12 mouse cellular contexts compared by ENCODE assay signal in the genomic region with DNA sequence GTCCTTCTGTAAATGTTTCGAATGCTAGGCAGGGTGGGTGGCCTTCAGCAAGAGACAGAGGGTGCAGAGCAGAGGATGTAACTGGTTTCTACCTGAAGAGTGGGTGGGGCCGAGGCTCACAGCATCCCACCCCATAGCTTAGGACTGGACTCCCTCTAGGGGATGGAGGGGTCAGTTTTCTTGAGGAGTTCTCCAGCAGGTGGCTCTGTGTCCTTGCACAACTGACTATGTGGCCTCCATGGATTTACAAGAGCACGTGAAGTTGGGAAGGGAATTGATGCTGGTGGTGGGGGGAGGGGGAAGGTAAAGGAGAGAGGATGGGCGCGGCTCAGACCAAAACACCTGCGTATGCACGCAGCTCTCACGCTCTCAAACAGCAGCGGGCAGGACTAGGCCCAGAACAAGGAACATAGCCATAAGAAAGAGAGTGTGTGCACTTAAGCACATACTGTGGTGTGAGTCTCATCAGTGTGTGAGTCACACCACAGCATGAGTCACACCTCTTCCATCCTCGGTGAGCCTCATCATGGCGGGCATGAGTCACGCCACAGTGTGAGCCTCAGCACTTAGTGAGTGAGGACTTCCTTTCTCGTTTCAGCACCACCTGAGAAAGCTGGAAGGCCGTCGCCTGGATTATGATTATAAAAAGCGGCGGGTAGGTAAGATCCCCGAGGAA. TPM values are rescaled to one million over a fixed set of nuclear protein-coding genes. Genes with fewer than 3 reads are reported as not detected.
DNase-seq lines count a peak whose midpoint lies in the region; ATAC-seq and TF ChIP-seq lines count a peak whose summit lies in the region.
"Had no signal": no experiment of that assay in that cellular context is flagged by ENCODE, and none has a peak within 500 bp of the region (broad histone marks: within the 10 kb centered on the region; RNA-seq: fewer than 3 reads in every experiment).

No protein-coding gene starts in this region.

- no peaks in the 10 kb centered on the region for H3K27me3 ChIP-seq in kidney, postnatal 0 days (ENCODE audit: insufficient read depth, low read length)
- no peaks in the 10 kb centered on the region for H3K27me3 ChIP-seq in thymus, adult 2 months (ENCODE audit: control insufficient read depth, insufficient read depth, low read length)
- H3K27me3 ChIP-seq: intestine, embryonic 15.5 days had no signal

- ATAC-seq in kidney, postnatal 0 days (replicated peaks; ENCODE audit: low FRiP score, low read depth), result no peak
- ATAC-seq in megakaryocyte-erythroid progenitor cell, adult 5-6 weeks (replicated peaks; ENCODE audit: low FRiP score, low TSS enrichment, poor library complexity, severe bottlenecking), result no peak
- ATAC-seq: intestine, embryonic 15.5 days had no signal

- DNase-seq in adrenal gland, postnatal 25 days, result peak; percentile 55
- DNase-seq in adrenal gland, adult 18-20 months (ENCODE audit: low spot score in 2 of 2), result no peak
- peak; percentile 27 for DNase-seq in kidney, postnatal 0 days (ENCODE audit: low spot score)
- no peak for DNase-seq in kidney, postnatal 25 days
- DNase-seq in 3T3-L1 (ENCODE audit: low read depth, low spot score), result peak; percentile 89
- no peak for DNase-seq in brain, embryonic 14.5 days (ENCODE audit: low read depth)
- no peak for DNase-seq in thymus, adult 2 months
- DNase-seq: cerebellum, adult 9-10 months; lung, adult 2 months had no signal

- H3K4me3 ChIP-seq in kidney, postnatal 0 days (replicated peaks; ENCODE audit: low read depth, low read length), result no peak overlapping the region
- no peak overlapping the region for H3K4me3 ChIP-seq in thymus, adult 2 months (ENCODE audit: control insufficient read depth, insufficient read depth, low read length)
- H3K4me3 ChIP-seq: intestine, embryonic 15.5 days had no signal

- no peaks in the 10 kb centered on the region for H3K4me1 ChIP-seq in kidney, postnatal 0 days (replicated peaks; ENCODE audit: insufficient read depth, low read length)
- H3K4me1 ChIP-seq in thymus, adult 2 months (replicated peaks; ENCODE audit: control insufficient read depth, insufficient read depth, low read length), result no peaks in the 10 kb centered on the region
- H3K4me1 ChIP-seq: intestine, embryonic 15.5 days had no signal

- WGBS in kidney, postnatal 0 days, result 63% methylated on average over 18 of the region's 18 CpGs
- WGBS in thymus, adult 2 months, result 88% methylated on average over 18 of the region's 18 CpGs

- no peaks in the 10 kb centered on the region for H3K36me3 ChIP-seq in kidney, postnatal 0 days (ENCODE audit: insufficient read depth, low read length)
- no peaks in the 10 kb centered on the region for H3K36me3 ChIP-seq in thymus, adult 2 months (ENCODE audit: control insufficient read depth, insufficient read depth, low read length)
- H3K36me3 ChIP-seq: intestine, embryonic 15.5 days had no signal

- TF ChIP-seq POLR2A in brain, embryonic 14.5 days (IDR thresholded peaks at IDR 0.05; ENCODE audit: borderline replicate concordance, extremely low read depth, insufficient read depth, insufficient read length, poor library complexity, severe bottlenecking), result no peak
- no peak for TF ChIP-seq POLR2A in thymus, adult 2 months (IDR thresholded peaks at IDR 0.05; ENCODE audit: control insufficient read depth, extremely low read depth, insufficient read depth, low read length, poor library complexity)

- no peaks in the 10 kb centered on the region for H3K9me3 ChIP-seq in kidney, postnatal 0 days (replicated peaks; ENCODE audit: low read length)
- H3K9me3 ChIP-seq: intestine, embryonic 15.5 days had no signal

- peak; percentile 62 for TF ChIP-seq CTCF in kidney, postnatal 0 days (IDR thresholded peaks at IDR 0.05; ENCODE audit: low read depth)
- TF ChIP-seq CTCF in brain, embryonic 14.5 days (IDR thresholded peaks at IDR 0.05; ENCODE audit: borderline replicate concordance, extremely low read depth, insufficient read depth, insufficient read length), result 0 out of 2 replicates have a peak, but pooled peaks have one; percentile 9
- TF ChIP-seq CTCF in thymus, adult 2 months (IDR thresholded peaks at IDR 0.05; ENCODE audit: borderline replicate concordance, control insufficient read depth, extremely low read depth, insufficient read depth, low read length, poor library complexity), result no peak

- H3K9ac ChIP-seq in kidney, postnatal 0 days (ENCODE audit: low read depth, low read length), result no peak overlapping the region
- H3K9ac ChIP-seq: intestine, embryonic 15.5 days had no signal

- H3K27ac ChIP-seq in kidney, postnatal 0 days, result no peak overlapping the region
- no peak overlapping the region for H3K27ac ChIP-seq in thymus, adult 2 months (ENCODE audit: control insufficient read depth, insufficient read depth, low read length)
- H3K27ac ChIP-seq: intestine, embryonic 15.5 days had no signal

- H3K4me2 ChIP-seq in kidney, postnatal 0 days (ENCODE audit: low read length), result no peak overlapping the region
- H3K4me2 ChIP-seq: intestine, embryonic 15.5 days had no signal

RNA-seq across cellular contexts. Expression of a gene that starts 59.8 kb away (rescaled TPM):
- 1.9 and 2.7 TPM in 2 replicates for total RNA-seq in adrenal gland, postnatal 25 days (2021)
- 1 to 10 TPM; 2.0 to 2.9 TPM for total RNA-seq in adrenal gland, adult 18-20 months (2021)
- 0.47 and 0.65 TPM in 2 replicates for polyA plus RNA-seq in kidney, postnatal 0 days (2015; fragmentation: Nextera tagmentation; extraction: Ambion mirVana)
- 0.54 and 0.92 TPM in 2 replicates for polyA plus RNA-seq in brain, embryonic 14.5 days (2012; rRNA removed)
- polyA plus RNA-seq in thymus, adult 2 months (2012; rRNA removed), result 0.51 and 0.60 TPM in 2 replicates
- not detected in 2 replicates for total RNA-seq in megakaryocyte-erythroid progenitor cell, adult 5-6 weeks (2014; fragmentation: Nextera tagmentation)
- total RNA-seq in megakaryocyte-erythroid progenitor cell, adult 5-6 weeks (2017), result not detected in 2 replicates
- total RNA-seq: monocyte, adult 5-6 weeks had no signal

Comparison
In these comparisons a context has a peak if more than half of its experiments do, and no peak if none do; other contexts are left out.
1. DNase-seq: peak in adrenal gland, postnatal 25 days (single experiment), kidney, postnatal 0 days (single experiment) and 3T3-L1 (single experiment); none in adrenal gland, adult 18-20 months (0 of 2), kidney, postnatal 25 days (0 of 2), brain, embryonic 14.5 days (single experiment) and thymus, adult 2 months (single experiment).